Mouse (Mus musculus) liver, postnatal 0 days (tissue): ENCODE measurements around the gene Pi4kb. TPM values are rescaled to one million over a fixed set of nuclear protein-coding genes. Genes with fewer than 3 reads are reported as not detected.
A peak's percentile ranks its signal among the peaks of the same experiment; 100 is the strongest.
"Not testable (repeated sequence)": the region's sequence is repeated elsewhere in the genome, so short reads cannot be mapped to it uniquely, and the experiment has no call there.

Experiments
- ATAC-seq: fragments of 200-750 bp; cut with Nextera tagmentation; 2 replicates; pipeline ENCODE4 v1.8.0; 2017; ENCODE audit warnings: mild to moderate bottlenecking, moderate library complexity
- DNase-seq: peaks from one replicate; pipeline ENCODE4 v3.0.0-alpha.2; 2016
- H3K27ac ChIP-seq: fragments of 300-500 bp; sonication (generic); 2 replicates; pipeline ENCODE4 v1.5.1; 2014; ENCODE audit warnings: antibody characterized with exemption, moderate library complexity, mild to moderate bottlenecking, low read depth
- H3K27me3 ChIP-seq: fragments of 300-500 bp; sonication (generic); 2 replicates; pipeline ENCODE4 v1.6.1; 2014; ENCODE audit warnings: low read length, control low read depth, mixed read lengths; ENCODE audit not compliant: insufficient read depth
- H3K36me3 ChIP-seq: fragments of 300-500 bp; sonication (generic); replicated peaks from 2 replicates; pipeline ENCODE4 v1.6.1; 2014; ENCODE audit warnings: mild to moderate bottlenecking, control low read depth, low read length, moderate library complexity, mixed read lengths; ENCODE audit not compliant: insufficient read depth
- H3K4me1 ChIP-seq: fragments of 300-500 bp; sonication (generic); 2 replicates; pipeline ENCODE4 v1.6.1; 2014; ENCODE audit warnings: antibody characterized with exemption, mild to moderate bottlenecking, control low read depth; ENCODE audit not compliant: insufficient read depth
- H3K4me2 ChIP-seq: fragments of 300-500 bp; sonication (generic); 2 replicates; pipeline ENCODE4 v1.6.1; 2014; ENCODE audit warnings: low read depth, mild to moderate bottlenecking, low read length, moderate library complexity, mixed read lengths
- H3K4me3 ChIP-seq: fragments of 300-500 bp; sonication (generic); 2 replicates; pipeline ENCODE4 v1.5.1; 2014; ENCODE audit warnings: low read depth, low read length
- H3K9ac ChIP-seq: fragments of 300-500 bp; sonication (generic); replicated peaks from 2 replicates; pipeline ENCODE4 v1.6.1; 2014; ENCODE audit warnings: mild to moderate bottlenecking, moderate library complexity
- H3K9me3 ChIP-seq: fragments of 300-500 bp; sonication (generic); 2 replicates; pipeline ENCODE4 v1.6.1; 2016; ENCODE audit warnings: mild to moderate bottlenecking, control low read depth, low read length, mixed read lengths
- CTCF ChIP-seq: sonication (generic); IDR thresholded peaks from 2 replicates; pipeline ENCODE4 v1.5.1; 2016; ENCODE audit warnings: antibody characterized with exemption, low read depth
- EP300 ChIP-seq: IDR thresholded peaks from 2 replicates; pipeline ENCODE4 v1.6.1; 2016; ENCODE audit warnings: antibody characterized with exemption, low read depth, mild to moderate bottlenecking
- WGBS: fragments of 180-500 bp; shearing (Covaris S2); extraction: QIAGEN DNeasy Blood & Tissue Kit; methylation state at CpG from one replicate; pipeline ENCODE4 v1.1.7; 2014; ENCODE audit not compliant: insufficient replicate concordance; 5-methylcytosine and 5-hydroxymethylcytosine counted together
- polyA plus RNA-seq: library from polyadenylated mRNA; unstranded; fragments of >200 nt; fragmentation: Nextera tagmentation; extraction: Ambion mirVana; gene quantifications from 2 replicates; pipeline ENCODE4 v1.2.1, GENCODE M21; 2015

Gene Pi4kb
- polyA plus RNA-seq, 1 experiment from 2014 or later: 5.4 TPM

DNA sequence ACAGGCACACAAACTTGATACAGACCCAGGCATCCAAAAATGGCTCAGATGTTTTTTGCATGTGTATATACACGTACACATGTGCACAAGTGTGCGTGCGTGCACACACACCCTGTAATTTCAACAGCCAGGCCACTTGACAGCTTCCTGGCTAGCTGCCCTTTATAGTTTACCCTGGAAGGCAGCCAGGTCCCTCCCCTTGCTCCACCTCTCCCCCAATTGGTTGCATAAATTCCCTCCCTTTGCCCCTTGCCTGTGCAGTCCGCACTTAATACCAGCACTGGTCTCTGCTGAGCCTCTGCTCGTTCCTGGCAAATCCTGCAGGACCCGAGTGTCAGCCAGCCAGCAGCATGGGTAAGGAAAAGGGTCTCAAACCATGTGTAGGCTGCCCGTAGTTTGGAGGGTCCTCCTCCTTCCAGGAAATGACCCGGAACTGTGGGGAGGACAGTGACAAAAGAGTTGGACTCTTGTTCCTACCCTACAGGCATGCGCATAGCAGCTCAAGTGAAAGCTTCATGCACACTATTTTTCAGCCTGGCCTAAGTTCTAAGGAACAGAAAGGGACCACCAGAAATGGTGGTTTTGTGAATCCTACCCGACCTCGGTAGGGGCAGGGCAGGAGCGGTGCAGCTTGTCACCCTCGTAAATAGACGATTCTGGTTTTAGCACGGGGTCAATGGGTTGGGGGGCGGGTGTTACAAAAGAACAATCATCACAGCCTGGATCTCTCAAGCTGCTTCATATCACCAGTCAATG is 41.5 kb upstream of the Pi4kb start, which contains the start of gene Selenbp1:
Selenbp1 (plus strand) TSS at position 248 of the 756 bp plus-strand sequence.
- Histone ChIP-seq H3K9ac (peak within 1 kb of the TSS; percentile 73), H3K27me3 (no peaks in the 10 kb centered on the region), H3K27ac (peak within 1 kb of the TSS; percentile 97), H3K9me3 (no peaks in the 10 kb centered on the region), H3K4me1 (peaks cover 23% of the 10 kb centered on the region), H3K36me3 (no peaks in the 10 kb centered on the region), H3K4me3 (peak within 1 kb of the TSS; percentile 55), H3K4me2 (peak within 1 kb of the TSS; percentile 66)
- DNase-seq (peak; percentile 92), ATAC-seq (peak; percentile 90)
- WGBS: 4% methylated on average over 16 of the region's 16 CpGs
- peak; percentile 88 for TF ChIP-seq EP300
- no peak for TF ChIP-seq CTCF

DNA sequence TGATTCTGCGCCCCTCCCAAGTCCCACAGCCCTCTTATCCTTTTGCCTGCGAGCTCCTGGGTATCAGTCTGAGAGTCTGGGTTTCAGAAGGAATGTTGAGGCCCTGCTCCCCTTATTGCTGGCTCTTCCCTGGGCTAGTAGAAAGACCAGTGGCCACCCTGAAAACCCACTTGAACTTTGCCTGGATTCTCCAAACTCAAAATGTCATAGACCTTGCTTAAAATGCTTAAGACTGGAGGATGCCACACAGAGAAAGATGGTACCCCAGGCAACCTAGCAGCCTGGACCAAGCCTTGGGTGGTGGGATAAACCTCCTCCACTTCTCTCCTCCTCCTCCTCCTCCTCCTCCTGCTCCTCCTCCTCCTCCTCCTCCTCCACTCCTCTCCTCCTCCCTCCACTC is 40.9 kb upstream of the Pi4kb start:
- peak overlapping the region; percentile 73 for H3K9ac ChIP-seq
- H3K36me3 ChIP-seq, DNase-seq, H3K27me3 ChIP-seq, H3K9me3 ChIP-seq, ATAC-seq: not testable (repeated sequence)
- WGBS: no CpG with 5 or more reads among the region's 2 CpGs
- peaks cover 23% of the 10 kb centered on the region for H3K4me1 ChIP-seq
- peak overlapping the region; percentile 97 for H3K27ac ChIP-seq
- H3K4me2 ChIP-seq: peak overlapping the region; percentile 66
- peak overlapping the region; percentile 55 for H3K4me3 ChIP-seq

DNA sequence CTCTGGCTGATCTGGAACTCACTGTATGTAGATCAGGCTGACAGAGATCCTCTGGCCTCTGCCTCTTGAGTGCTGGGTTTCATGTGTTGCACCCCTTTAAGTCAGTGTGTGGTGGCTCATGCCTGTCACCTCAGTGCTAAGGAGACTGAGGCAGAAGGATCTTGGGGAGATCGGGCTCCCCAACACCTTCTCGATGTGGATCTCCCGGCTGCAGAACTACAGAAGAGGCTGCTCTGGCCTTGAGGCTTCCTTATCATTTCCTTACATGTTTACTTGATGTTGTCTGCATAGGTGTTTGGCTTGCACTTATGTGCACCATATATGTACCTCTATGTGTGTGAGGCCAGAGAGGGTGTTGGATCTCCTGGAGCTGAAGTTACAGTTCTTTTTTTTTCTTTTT is 40.0 kb upstream of the Pi4kb start:
- Histone ChIP-seq H3K9ac (peak overlapping the region; percentile 31; the same call in 1 of the 2 replicates), H3K4me2 (peak overlapping the region; percentile 48), H3K4me1 (peaks cover 23% of the 10 kb centered on the region), H3K4me3 (peak overlapping the region; percentile 15; the same call in 1 of the 2 replicates), H3K27ac (peak overlapping the region; percentile 44; the same call in 1 of the 2 replicates)
- not testable (repeated sequence) for H3K36me3 ChIP-seq, H3K9me3 ChIP-seq, H3K27me3 ChIP-seq, ATAC-seq
- DNase-seq: peak; percentile 11
- 62% methylated on average over 3 of the region's 3 CpGs for WGBS
- 0 out of 2 replicates have a peak, but pooled peaks have one; percentile 18 for TF ChIP-seq EP300

DNA sequence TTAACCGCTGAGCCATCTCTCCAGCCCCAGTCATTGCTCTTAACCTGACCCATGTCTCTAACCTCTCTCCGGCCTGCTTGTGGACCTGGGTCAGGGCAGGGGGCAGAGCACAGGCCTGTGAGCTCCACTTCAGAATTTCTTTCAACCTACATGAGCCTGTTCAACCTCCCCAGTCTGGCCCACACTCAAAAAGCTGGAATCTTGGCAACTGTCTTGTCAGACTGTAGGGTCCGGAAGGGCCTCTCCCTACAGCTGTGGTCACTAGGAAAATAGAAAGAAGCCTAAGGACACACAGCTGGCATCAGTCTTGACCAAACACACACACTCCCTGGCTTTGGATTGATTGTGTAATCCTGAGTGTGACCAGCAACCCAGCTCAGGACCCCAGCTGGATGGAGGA is 39.2 kb upstream of the Pi4kb start:
- not testable (repeated sequence) for H3K9me3 ChIP-seq, H3K4me3 ChIP-seq, H3K36me3 ChIP-seq, H3K27me3 ChIP-seq
- WGBS: 66% methylated on average over 3 of the region's 3 CpGs
- Histone ChIP-seq H3K27ac (peak overlapping the region; percentile 60), H3K9ac (0 out of 2 replicates have a peak overlapping the region, but pooled peaks have one; percentile 30), H3K4me2 (peak overlapping the region; percentile 48; the same call in 1 of the 2 replicates), H3K4me1 (peaks cover 23% of the 10 kb centered on the region)
- DNase-seq (peak; percentile 29), ATAC-seq (peak; percentile 13; the same call in 1 of the 2 replicates)

DNA sequence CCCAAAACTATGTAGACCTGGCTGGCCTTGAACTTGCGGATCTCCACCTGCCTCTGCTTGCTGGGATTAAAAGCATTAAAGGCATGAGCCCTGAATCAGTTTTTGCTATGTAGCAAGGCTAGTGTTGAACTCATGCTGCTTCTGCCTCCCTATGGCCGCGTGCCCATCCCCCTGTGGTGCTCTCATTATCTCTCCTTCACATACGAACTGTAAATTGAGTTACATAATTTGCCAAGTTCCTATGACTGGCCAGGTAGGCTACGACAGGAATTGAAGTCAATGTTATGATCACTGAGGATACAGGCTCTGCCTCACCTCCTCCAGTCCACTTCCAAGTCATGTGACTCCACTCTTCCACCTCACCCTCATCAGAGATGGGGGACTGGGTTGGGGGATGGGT is 38.4 kb upstream of the Pi4kb start:
- TF ChIP-seq EP300: peak; percentile 52; the same call in 1 of the 2 replicates
- not testable (repeated sequence) for H3K36me3 ChIP-seq, H3K9me3 ChIP-seq, H3K4me3 ChIP-seq, H3K9ac ChIP-seq, ATAC-seq, DNase-seq, H3K27me3 ChIP-seq, H3K4me2 ChIP-seq
- Histone ChIP-seq H3K27ac (peak overlapping the region; percentile 29; the same call in 1 of the 2 replicates), H3K4me1 (peaks cover 15% of the 10 kb centered on the region)
- WGBS: 56% methylated on average over 5 of the region's 5 CpGs

- ATAC-seq, H3K36me3 ChIP-seq, H3K27me3 ChIP-seq, H3K9me3 ChIP-seq, H3K4me2 ChIP-seq, DNase-seq, H3K4me3 ChIP-seq, H3K27ac ChIP-seq, H3K9ac ChIP-seq: not testable (repeated sequence)
- WGBS: 84% methylated on average over 6 of the region's 7 CpGs
- H3K4me1 ChIP-seq: peaks cover 10% of the 10 kb centered on the region
These were observed 37.3 kb upstream of the Pi4kb start for GRCm38 (mm10) chr3:94937194-94937593.

GRCm38 (mm10) chr3:94940033-94940432 is 34.5 kb upstream of the Pi4kb start:
- H3K4me1 ChIP-seq, H3K36me3 ChIP-seq, H3K27me3 ChIP-seq, ATAC-seq, H3K27ac ChIP-seq, H3K9me3 ChIP-seq, H3K4me2 ChIP-seq, DNase-seq, H3K9ac ChIP-seq, H3K4me3 ChIP-seq: not testable (repeated sequence)
- 76% methylated on average over 9 of the region's 9 CpGs for WGBS
